Mouse (Mus musculus): ENCODE data around the gene Gm20388. TPM values are rescaled to one million over a fixed set of nuclear protein-coding genes. Genes with fewer than 3 reads are reported as not detected.
"Not testable (repeated sequence)": the region's sequence is repeated elsewhere in the genome, so short reads cannot be mapped to it uniquely, and the experiment has no call there.

Gm20388 gene
- polyA plus RNA-seq, 1 experiment from 2014 or later, result 8.3 TPM

GRCm38 (mm10) chr8:120352096-120352495, 441.5 kb downstream of the Gm20388 start:
- no peak for DNase-seq (ENCODE audit: low spot score)
- WGBS, result 26% methylated on average over 10 of the region's 10 CpGs
- peaks cover 22% of the 10 kb centered on the region for H3K4me1 ChIP-seq (replicated peaks; ENCODE audit: control insufficient read depth, insufficient read depth, low read length)
- no peaks in the 10 kb centered on the region for H3K36me3 ChIP-seq (ENCODE audit: control insufficient read depth, insufficient read depth, low read length)
- H3K27ac ChIP-seq (ENCODE audit: low read depth), result no peak overlapping the region
- H3K9ac ChIP-seq (ENCODE audit: low read length), result no peak overlapping the region
- no peak overlapping the region for H3K4me2 ChIP-seq (ENCODE audit: low read length)
- H3K4me3 ChIP-seq (ENCODE audit: low read depth, low read length), result no peak overlapping the region
- no peaks in the 10 kb centered on the region for H3K27me3 ChIP-seq (replicated peaks; ENCODE audit: control insufficient read depth, insufficient read depth, low read length)
- no peaks in the 10 kb centered on the region for H3K9me3 ChIP-seq (ENCODE audit: control insufficient read depth, low read length)
- no peak; the same call in 1 of the 2 replicates for ATAC-seq (replicated peaks; ENCODE audit: low FRiP score, low TSS enrichment, low read depth)

- H3K36me3 ChIP-seq (ENCODE audit: control insufficient read depth, insufficient read depth, low read length), result no peaks in the 10 kb centered on the region
- H3K9ac ChIP-seq (ENCODE audit: low read length), result no peak overlapping the region
- no peaks in the 10 kb centered on the region for H3K9me3 ChIP-seq (ENCODE audit: control insufficient read depth, low read length)
- DNase-seq (ENCODE audit: low spot score) (no peak), ATAC-seq (replicated peaks; ENCODE audit: low FRiP score, low TSS enrichment, low read depth) (no peak)
- peaks cover 24% of the 10 kb centered on the region for H3K4me1 ChIP-seq (replicated peaks; ENCODE audit: control insufficient read depth, insufficient read depth, low read length)
- H3K4me3 ChIP-seq (ENCODE audit: low read depth, low read length), result no peak overlapping the region
- no peak overlapping the region for H3K4me2 ChIP-seq (ENCODE audit: low read length)
- H3K27me3 ChIP-seq (replicated peaks; ENCODE audit: control insufficient read depth, insufficient read depth, low read length), result no peaks in the 10 kb centered on the region
- 55% methylated on average over 9 of the region's 9 CpGs for WGBS
- no peak overlapping the region for H3K27ac ChIP-seq (ENCODE audit: low read depth)
Observed at GRCm38 (mm10) chr8:120356067-120356466, 445.4 kb downstream of the Gm20388 start.

- Histone ChIP-seq H3K4me1 (replicated peaks; ENCODE audit: control insufficient read depth, insufficient read depth, low read length) (peaks cover 10% of the 10 kb centered on the region), H3K27me3 (replicated peaks; ENCODE audit: control insufficient read depth, insufficient read depth, low read length) (no peaks in the 10 kb centered on the region), H3K9ac (ENCODE audit: low read length) (no peak overlapping the region), H3K4me2 (ENCODE audit: low read length) (no peak overlapping the region), H3K36me3 (ENCODE audit: control insufficient read depth, insufficient read depth, low read length) (no peaks in the 10 kb centered on the region), H3K27ac (ENCODE audit: low read depth) (no peak overlapping the region), H3K4me3 (ENCODE audit: low read depth, low read length) (no peak overlapping the region), H3K9me3 (ENCODE audit: control insufficient read depth, low read length) (no peaks in the 10 kb centered on the region)
- no peak for DNase-seq (ENCODE audit: low spot score)
- ATAC-seq (replicated peaks; ENCODE audit: low FRiP score, low TSS enrichment, low read depth), result no peak
- WGBS, result 81% methylated on average over 6 of the region's 6 CpGs
Observed at GRCm38 (mm10) chr8:120357504-120357903, 446.9 kb downstream of the Gm20388 start.

GRCm38 (mm10) chr8:120361301-120361700, 450.7 kb downstream of the Gm20388 start:
- ATAC-seq (replicated peaks; ENCODE audit: low FRiP score, low TSS enrichment, low read depth) (no peak), DNase-seq (ENCODE audit: low spot score) (no peak)
- Histone ChIP-seq H3K9me3 (ENCODE audit: control insufficient read depth, low read length) (no peaks in the 10 kb centered on the region), H3K27me3 (replicated peaks; ENCODE audit: control insufficient read depth, insufficient read depth, low read length) (no peaks in the 10 kb centered on the region), H3K27ac (ENCODE audit: low read depth) (no peak overlapping the region), H3K4me3 (ENCODE audit: low read depth, low read length) (no peak overlapping the region), H3K4me1 (replicated peaks; ENCODE audit: control insufficient read depth, insufficient read depth, low read length) (peaks cover 10% of the 10 kb centered on the region; the same call in 1 of the 2 replicates), H3K4me2 (ENCODE audit: low read length) (no peak overlapping the region), H3K9ac (ENCODE audit: low read length) (no peak overlapping the region), H3K36me3 (ENCODE audit: control insufficient read depth, insufficient read depth, low read length) (no peaks in the 10 kb centered on the region)
- 94% methylated on average over 8 of the region's 8 CpGs for WGBS

- ATAC-seq (replicated peaks; ENCODE audit: low FRiP score, low TSS enrichment, low read depth), result no peak
- H3K36me3 ChIP-seq (ENCODE audit: control insufficient read depth, insufficient read depth, low read length), result no peaks in the 10 kb centered on the region
- H3K27ac ChIP-seq (ENCODE audit: low read depth), result 0 out of 2 replicates have a peak overlapping the region, but pooled peaks have one; percentile 33
- H3K27me3 ChIP-seq (replicated peaks; ENCODE audit: control insufficient read depth, insufficient read depth, low read length), result no peaks in the 10 kb centered on the region
- peaks cover 28% of the 10 kb centered on the region for H3K4me1 ChIP-seq (replicated peaks; ENCODE audit: control insufficient read depth, insufficient read depth, low read length)
- no peak overlapping the region for H3K4me2 ChIP-seq (ENCODE audit: low read length)
- H3K9ac ChIP-seq (ENCODE audit: low read length), result no peak overlapping the region
- no peaks in the 10 kb centered on the region for H3K9me3 ChIP-seq (ENCODE audit: control insufficient read depth, low read length)
- H3K4me3 ChIP-seq (ENCODE audit: low read depth, low read length), result no peak overlapping the region
- WGBS, result 54% methylated on average over 10 of the region's 10 CpGs
- DNase-seq (ENCODE audit: low spot score), result no peak
Observed at GRCm38 (mm10) chr8:120363552-120364071, 453.0 kb downstream of the Gm20388 start.

GRCm38 (mm10) chr8:120364093-120364725, 453.6 kb downstream of the Gm20388 start:
- 48% methylated on average over 7 of the region's 7 CpGs for WGBS
- DNase-seq (ENCODE audit: low spot score) (no peak), ATAC-seq (replicated peaks; ENCODE audit: low FRiP score, low TSS enrichment, low read depth) (no peak)
- Histone ChIP-seq H3K4me2 (ENCODE audit: low read length) (no peak overlapping the region), H3K27ac (ENCODE audit: low read depth) (0 out of 2 replicates have a peak overlapping the region, but pooled peaks have one; percentile 33), H3K4me3 (ENCODE audit: low read depth, low read length) (no peak overlapping the region), H3K36me3 (ENCODE audit: control insufficient read depth, insufficient read depth, low read length) (no peaks in the 10 kb centered on the region), H3K9me3 (ENCODE audit: control insufficient read depth, low read length) (no peaks in the 10 kb centered on the region), H3K9ac (ENCODE audit: low read length) (no peak overlapping the region), H3K4me1 (replicated peaks; ENCODE audit: control insufficient read depth, insufficient read depth, low read length) (peaks cover 34% of the 10 kb centered on the region), H3K27me3 (replicated peaks; ENCODE audit: control insufficient read depth, insufficient read depth, low read length) (no peaks in the 10 kb centered on the region)

GRCm38 (mm10) chr8:120366840-120367239, 456.2 kb downstream of the Gm20388 start:
- no peak overlapping the region for H3K4me2 ChIP-seq (ENCODE audit: low read length)
- H3K4me1 ChIP-seq (replicated peaks; ENCODE audit: control insufficient read depth, insufficient read depth, low read length), result peaks cover 39% of the 10 kb centered on the region
- H3K9ac ChIP-seq (ENCODE audit: low read length), result no peak overlapping the region
- H3K9me3 ChIP-seq (ENCODE audit: control insufficient read depth, low read length), result no peaks in the 10 kb centered on the region
- H3K27ac ChIP-seq (ENCODE audit: low read depth), result no peak overlapping the region
- DNase-seq (ENCODE audit: low spot score), result no peak
- no peak overlapping the region for H3K4me3 ChIP-seq (ENCODE audit: low read depth, low read length)
- ATAC-seq (replicated peaks; ENCODE audit: low FRiP score, low TSS enrichment, low read depth), result no peak
- 74% methylated on average over 6 of the region's 6 CpGs for WGBS
- H3K27me3 ChIP-seq (replicated peaks; ENCODE audit: control insufficient read depth, insufficient read depth, low read length), result no peaks in the 10 kb centered on the region
- no peaks in the 10 kb centered on the region for H3K36me3 ChIP-seq (ENCODE audit: control insufficient read depth, insufficient read depth, low read length)

GRCm38 (mm10) chr8:120368191-120368590, 457.6 kb downstream of the Gm20388 start:
- H3K27ac ChIP-seq (ENCODE audit: low read depth), result 0 out of 2 replicates have a peak overlapping the region, but pooled peaks have one; percentile 52
- H3K36me3 ChIP-seq (ENCODE audit: control insufficient read depth, insufficient read depth, low read length); ATAC-seq (replicated peaks; ENCODE audit: low FRiP score, low TSS enrichment, low read depth); H3K27me3 ChIP-seq (replicated peaks; ENCODE audit: control insufficient read depth, insufficient read depth, low read length); H3K9me3 ChIP-seq (ENCODE audit: control insufficient read depth, low read length); DNase-seq (ENCODE audit: low spot score); H3K4me2 ChIP-seq (ENCODE audit: low read length); H3K4me3 ChIP-seq (ENCODE audit: low read depth, low read length); H3K9ac ChIP-seq (ENCODE audit: low read length): not testable (repeated sequence)
- 57% methylated on average over 1 of the region's 1 CpGs for whole genome bisulfite sequencing
- peaks cover 39% of the 10 kb centered on the region for H3K4me1 ChIP-seq (replicated peaks; ENCODE audit: control insufficient read depth, insufficient read depth, low read length)
